Mouse (Mus musculus): Measurements from ENCODE around the gene Prkacb. TPM values are rescaled to one million over a fixed set of nuclear protein-coding genes. Genes with fewer than 3 reads are reported as not detected.
"Not testable (repeated sequence)": the region's sequence is repeated elsewhere in the genome, so short reads cannot be mapped to it uniquely, and the experiment has no call there.

The Prkacb gene
- total RNA-seq, 2 experiments from 2014 or later, result 331 to 372 TPM

GRCm38 (mm10) chr3:146781131-146781530, 31.7 kb downstream of the Prkacb start:
- intact Hi-C loops (cut with DNase I), result loop anchor here (5.0 kb wide), 2 partner anchors 434 to 454 kb away; no protein-coding TSS in a partner anchor
- no peak for DNase-seq

GRCm38 (mm10) chr3:146780241-146780640, 32.5 kb downstream of the Prkacb start:
- intact Hi-C loops (cut with DNase I), result loop anchor here (5.0 kb wide), 2 partner anchors 433 to 453 kb away; no protein-coding TSS in a partner anchor

GRCm38 (mm10) chr3:146778913-146779312, 33.9 kb downstream of the Prkacb start:
- no peak for DNase-seq
- intact Hi-C loops (cut with DNase I), result loop anchor here (10.0 kb wide), 1 partner anchor 254 kb away; the partner anchor contains the start of gene Rpf1

More at GRCm38 (mm10) chr3:146780241-146780640, 32.5 kb downstream of the Prkacb start:
- DNase-seq, result no peak

GRCm38 (mm10) chr3:146778451-146778850, 34.3 kb downstream of the Prkacb start:
- no peak for DNase-seq
- intact Hi-C loops (cut with DNase I), result loop anchor here (10.0 kb wide), 1 partner anchor 254 kb away; the partner anchor contains the start of gene Rpf1

DNA sequence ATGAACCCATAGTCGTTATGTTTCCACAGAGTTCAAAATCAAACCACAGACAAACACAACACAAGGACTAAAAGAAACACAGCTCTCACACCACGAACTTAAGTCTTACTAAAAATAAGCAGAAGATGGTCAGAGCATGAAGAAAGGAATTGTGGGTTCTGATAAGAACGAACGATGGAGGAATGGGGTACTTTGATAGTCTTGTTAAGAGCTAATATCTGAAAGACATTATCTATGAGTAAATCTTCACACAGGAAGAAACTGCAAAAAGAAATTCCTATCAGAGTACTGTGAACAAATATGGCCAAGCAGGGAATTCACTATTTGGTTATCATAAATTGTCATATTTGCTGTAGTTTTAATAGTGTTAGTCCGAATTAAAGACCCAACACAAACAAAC, 36.1 kb downstream of the Prkacb start:
- DNase-seq, result no peak
- intact Hi-C loops (cut with DNase I), result loop anchor here (10.0 kb wide), 1 partner anchor 252 kb away; the partner anchor contains the start of gene Rpf1

- intact Hi-C loops (cut with DNase I), result loop anchor here (10.0 kb wide), 1 partner anchor 246 kb away; the partner anchor contains the start of gene Rpf1
- no peak for DNase-seq
Measured at GRCm38 (mm10) chr3:146770853-146771252, 41.9 kb downstream of the Prkacb start.

- intact Hi-C loops (cut with DNase I), result loop anchor here (10.0 kb wide), 2 partner anchors 245 to 585 kb away; partner anchors contain the start of gene Rpf1
- peak; percentile 34 for DNase-seq
Measured at GRCm38 (mm10) chr3:146769940-146770659, 42.7 kb downstream of the Prkacb start.

GRCm38 (mm10) chr3:146769569-146769939, 43.2 kb downstream of the Prkacb start:
- no peak for DNase-seq
- intact Hi-C loops (cut with DNase I), result loop anchor here (10.0 kb wide), 1 partner anchor 585 kb away; no protein-coding TSS in a partner anchor

DNA sequence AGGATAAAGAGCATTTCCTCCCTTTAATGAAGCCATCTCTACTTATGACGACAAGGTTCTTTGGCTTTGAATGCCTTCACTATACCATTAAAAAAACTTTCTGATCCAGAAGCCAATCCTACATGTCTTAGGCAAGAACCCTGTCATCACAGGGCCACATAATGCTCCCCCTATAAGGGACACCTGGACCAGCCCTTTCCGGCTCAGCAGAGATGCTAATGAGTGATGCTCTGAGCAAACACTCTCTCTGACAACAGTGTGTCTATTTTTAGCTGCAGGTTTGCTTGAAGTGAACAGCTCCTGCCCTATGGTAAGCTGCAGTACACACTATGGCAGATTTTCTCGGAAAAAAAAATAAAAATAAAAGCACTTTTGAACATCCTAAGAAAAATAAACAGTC, 43.9 kb downstream of the Prkacb start:
- intact Hi-C loops (cut with DNase I), result loop anchor here (10.0 kb wide), 1 partner anchor 584 kb away; no protein-coding TSS in a partner anchor
- DNase-seq, result no peak

DNA sequence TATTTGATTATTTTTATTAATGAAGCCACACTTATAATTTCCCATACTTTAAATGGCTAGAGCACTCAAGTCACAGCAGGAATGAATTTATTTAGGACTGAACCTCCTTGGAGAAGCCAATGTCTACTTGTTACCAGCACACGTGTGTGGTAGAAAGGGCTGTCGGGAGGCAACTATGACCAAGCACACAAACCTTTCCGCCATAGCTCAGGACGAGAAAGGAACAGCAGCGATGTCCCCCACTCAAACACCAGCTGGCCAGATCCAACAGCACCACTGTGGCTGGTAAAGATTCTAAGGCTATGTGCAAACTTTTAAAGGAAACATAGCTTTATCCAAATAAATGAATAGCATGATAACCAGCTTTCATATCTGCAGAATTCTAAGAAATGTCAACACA, 44.4 kb downstream of the Prkacb start:
- no peak for DNase-seq
- intact Hi-C loops (cut with DNase I), result loop anchor here (10.0 kb wide), 1 partner anchor 584 kb away; no protein-coding TSS in a partner anchor

- intact Hi-C loops (cut with DNase I), result loop anchor here (10.0 kb wide), 1 partner anchor 582 kb away; no protein-coding TSS in a partner anchor
- DNase-seq, result no peak
Measured at GRCm38 (mm10) chr3:146766701-146767181, 46.0 kb downstream of the Prkacb start.

DNA sequence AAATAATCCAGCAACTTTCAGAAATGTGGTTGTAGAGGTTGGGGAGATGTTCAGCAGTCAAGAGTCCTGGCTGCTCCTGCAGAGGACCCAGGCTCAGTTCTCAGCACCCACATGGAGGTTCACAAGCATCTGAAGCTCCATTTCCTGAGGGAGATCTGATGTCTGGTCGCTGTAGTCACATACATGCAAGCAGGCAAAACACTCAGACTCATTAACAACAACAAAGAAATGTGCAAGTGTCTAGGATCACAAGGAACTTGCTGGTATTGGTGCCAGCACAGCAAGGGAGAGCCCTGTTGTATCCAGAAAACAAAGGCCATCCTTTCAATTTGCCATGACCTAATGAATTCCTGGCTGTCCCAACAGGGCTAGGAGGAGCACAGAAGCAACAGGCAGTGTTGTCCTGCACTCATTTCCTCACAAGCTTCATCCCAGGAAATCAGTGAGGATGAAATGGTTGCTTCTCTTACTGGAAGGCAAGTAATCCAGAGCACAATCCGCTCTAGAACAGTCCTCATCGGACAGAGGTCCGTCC, 46.7 kb downstream of the Prkacb start:
- no peak for DNase-seq
- intact Hi-C loops (cut with DNase I), result loop anchor here (10.0 kb wide), 1 partner anchor 581 kb away; no protein-coding TSS in a partner anchor

- no peak for DNase-seq
- intact Hi-C loops (cut with DNase I), result loop anchor here (10.0 kb wide), 1 partner anchor 580 kb away; no protein-coding TSS in a partner anchor
Measured at GRCm38 (mm10) chr3:146764871-146765529, 47.8 kb downstream of the Prkacb start.

GRCm38 (mm10) chr3:146763054-146763453, 49.7 kb downstream of the Prkacb start:
- intact Hi-C loops (cut with DNase I), result loop anchor here (10.0 kb wide), 1 partner anchor 578 kb away; no protein-coding TSS in a partner anchor
- not testable (repeated sequence) for DNase-seq

DNA sequence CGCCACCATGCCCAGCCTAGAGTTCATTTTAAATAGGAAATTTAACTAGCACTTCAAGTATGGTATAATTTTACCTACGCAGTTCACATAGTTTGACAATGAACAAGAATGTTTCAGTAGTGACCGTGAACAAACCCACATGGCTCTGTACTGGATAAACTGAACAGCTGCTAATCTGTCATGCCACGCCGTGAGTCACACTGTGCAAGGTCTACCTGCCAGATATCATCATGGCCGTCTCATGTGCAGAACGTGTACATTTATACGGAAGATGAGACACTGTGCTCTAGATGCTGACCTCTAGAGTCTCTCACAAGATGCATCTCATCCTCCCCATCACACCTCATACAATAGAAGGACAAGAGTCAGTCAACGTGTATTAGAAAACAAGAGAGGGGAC, 51.5 kb downstream of the Prkacb start:
- DNase-seq, result no peak
- intact Hi-C loops (cut with DNase I), result loop anchor here (10.0 kb wide), 1 partner anchor 576 kb away; no protein-coding TSS in a partner anchor

GRCm38 (mm10) chr3:146757970-146758960, 54.5 kb downstream of the Prkacb start:
- DNase-seq, result no peak
- intact Hi-C loops (cut with DNase I), result no loop called here

DNA sequence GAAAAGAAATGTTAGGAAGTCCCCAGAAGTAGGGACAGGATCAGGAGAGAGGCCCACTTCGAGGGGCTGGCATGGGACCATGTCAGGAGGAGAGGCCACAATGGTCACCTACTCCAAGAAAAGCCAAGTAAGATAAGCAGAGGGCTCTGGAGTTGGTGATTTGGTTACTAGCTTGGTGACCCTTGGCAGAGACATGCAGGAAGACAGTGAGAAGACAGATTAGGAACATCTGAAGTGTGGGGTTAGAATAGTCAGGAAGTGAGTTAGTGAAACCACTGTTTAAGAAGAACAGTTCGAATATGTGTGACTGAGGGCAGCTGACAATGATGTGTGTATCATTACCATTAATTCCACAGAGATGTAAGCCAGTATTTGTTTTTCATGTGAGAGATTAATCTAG, 58.5 kb downstream of the Prkacb start:
- intact Hi-C loops (cut with DNase I), result loop anchor here (5.0 kb wide), 1 partner anchor 247 kb away; no protein-coding TSS in a partner anchor
- DNase-seq, result no peak

GRCm38 (mm10) chr3:146741564-146742202, 71.1 kb downstream of the Prkacb start:
- intact Hi-C loops (cut with DNase I), result loop anchor here (10.0 kb wide), 1 partner anchor 177 kb away; no protein-coding TSS in a partner anchor
- DNase-seq, result no peak

DNA sequence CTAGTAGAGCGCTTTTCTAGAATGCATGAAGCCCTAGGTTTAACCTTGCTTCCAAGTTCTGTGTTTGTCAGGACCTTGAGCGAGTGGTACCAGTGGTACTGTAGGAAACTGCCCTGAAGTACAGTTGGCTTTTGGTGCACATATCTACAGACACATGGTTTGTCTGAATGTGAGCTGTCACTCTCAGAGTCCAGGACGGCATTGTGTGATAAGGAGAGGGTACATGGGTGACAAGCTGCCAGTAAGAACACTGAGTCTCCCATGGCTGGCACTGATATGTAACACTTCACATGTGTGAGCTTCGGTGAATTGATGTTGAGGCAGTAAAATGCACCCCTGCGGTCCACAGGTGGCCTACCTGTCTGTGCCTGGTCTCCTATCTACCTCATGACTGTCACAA, 71.6 kb downstream of the Prkacb start:
- intact Hi-C loops (cut with DNase I), result loop anchor here (10.0 kb wide), 1 partner anchor 176 kb away; no protein-coding TSS in a partner anchor
- no peak for DNase-seq

Data from left cerebral cortex, postnatal 4 days (tissue).